Mouse (Mus musculus): ENCODE data around the gene H2afb1. TPM values are rescaled to one million over a fixed set of nuclear protein-coding genes. Genes with fewer than 3 reads are reported as not detected.
"Not testable (repeated sequence)": the region's sequence is repeated elsewhere in the genome, so short reads cannot be mapped to it uniquely, and the experiment has no call there.

H2afb1 gene
- total RNA-seq (2021), result not detected

GRCm38 (mm10) chrX:117014457-117014856 is at the start of gene H2afb1:
TSS of gene H2afb1 (plus strand) at chrX:117014757.
- DNase-seq; intact Hi-C loops (cut with DNase I): not testable (repeated sequence)

- intact Hi-C loops (cut with DNase I), result no loop called here
- DNase-seq, result no peak
Observed at GRCm38 (mm10) chrX:117036085-117036484, 21.5 kb downstream of the H2afb1 start.
